Mouse (Mus musculus) hindbrain, embryonic 13.5 days (tissue): ENCODE measurements around the gene Gm5725. TPM values are rescaled to one million over a fixed set of nuclear protein-coding genes. Genes with fewer than 3 reads are reported as not detected.
"Not testable (repeated sequence)": the region's sequence is repeated elsewhere in the genome, so short reads cannot be mapped to it uniquely, and the experiment has no call there.

Experiments used
- ATAC-seq: fragments of 200-750 bp; cut with Nextera tagmentation; 2 replicates; pipeline ENCODE4 v1.8.0; 2017; ENCODE audit warnings: moderate TSS enrichment; ENCODE audit not compliant: low FRiP score
- H3K27ac ChIP-seq: fragments of 300-500 bp; sonication (generic); 2 replicates; pipeline ENCODE4 v1.5.1; 2015; ENCODE audit warnings: inconsistent platforms, mild to moderate bottlenecking, moderate library complexity
- H3K27me3 ChIP-seq: fragments of 300-500 bp; sonication (generic); 2 replicates; pipeline ENCODE4 v1.6.1; 2015; ENCODE audit warnings: mild to moderate bottlenecking, inconsistent platforms
- H3K36me3 ChIP-seq: fragments of 300-500 bp; sonication (generic); 2 replicates; pipeline ENCODE4 v1.6.1; 2015; ENCODE audit warnings: mild to moderate bottlenecking, inconsistent platforms
- H3K4me1 ChIP-seq: fragments of 300-500 bp; sonication (generic); replicated peaks from 2 replicates; pipeline ENCODE4 v1.6.1; 2015; ENCODE audit warnings: inconsistent platforms
- H3K4me2 ChIP-seq: fragments of 300-500 bp; sonication (generic); 2 replicates; pipeline ENCODE4 v1.6.1; 2015; ENCODE audit warnings: inconsistent platforms, mild to moderate bottlenecking, moderate library complexity
- H3K4me3 ChIP-seq: fragments of 300-500 bp; sonication (generic); 2 replicates; pipeline ENCODE4 v1.5.1; 2015; ENCODE audit warnings: mild to moderate bottlenecking, inconsistent platforms
- H3K9ac ChIP-seq: fragments of 300-500 bp; sonication (generic); 2 replicates; pipeline ENCODE4 v1.6.1; 2015; ENCODE audit warnings: mild to moderate bottlenecking, inconsistent platforms
- H3K9me3 ChIP-seq: fragments of 300-500 bp; sonication (generic); 2 replicates; pipeline ENCODE4 v1.6.1; 2016; ENCODE audit warnings: inconsistent platforms
- WGBS: fragments of 180-500 bp; shearing (Covaris S2); methylation state at CpG from one replicate; pipeline ENCODE4 v1.1.7; 2015; 5-methylcytosine and 5-hydroxymethylcytosine counted together
- polyA plus RNA-seq: library from polyadenylated mRNA; unstranded; fragments of >200 nt; fragmentation: Nextera tagmentation; extraction: Ambion mirVana; gene quantifications from 2 replicates; pipeline ENCODE4 v1.2.1, GENCODE M21; 2015

Gene Gm5725
- polyA plus RNA-seq: not detected in 2 replicates

DNA sequence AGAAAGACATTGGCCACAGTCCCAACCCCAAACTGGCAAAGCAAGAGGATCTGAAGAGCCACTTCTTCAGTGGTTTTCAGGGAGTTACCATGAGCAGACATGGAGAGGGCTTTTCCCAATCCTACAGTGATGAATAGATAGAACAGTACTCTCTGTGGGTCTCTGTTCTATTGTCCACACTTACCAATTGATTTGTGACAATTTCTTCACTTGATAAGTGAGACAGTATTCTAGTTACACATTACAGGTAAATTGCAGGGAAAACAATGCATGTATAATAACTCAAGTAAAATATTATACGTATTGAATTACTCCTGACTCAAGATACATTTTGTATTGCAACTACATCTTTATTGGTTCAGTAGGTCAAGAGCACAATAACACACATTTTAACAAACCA is at the start of gene Gm5725:
TSS of gene Gm5725 (minus strand) at position 101 of the 400 bp plus-strand sequence.
- H3K4me1 ChIP-seq, H3K9ac ChIP-seq, H3K36me3 ChIP-seq, H3K4me3 ChIP-seq, H3K27ac ChIP-seq, H3K9me3 ChIP-seq, H3K4me2 ChIP-seq, H3K27me3 ChIP-seq, ATAC-seq: not testable (repeated sequence)
- no CpG with 5 or more reads among the region's 1 CpGs for WGBS

- H3K4me2 ChIP-seq, H3K9me3 ChIP-seq, H3K9ac ChIP-seq, H3K4me3 ChIP-seq, H3K4me1 ChIP-seq, H3K36me3 ChIP-seq, H3K27me3 ChIP-seq, H3K27ac ChIP-seq, ATAC-seq: not testable (repeated sequence)
- no CpG with 5 or more reads among the region's 1 CpGs for WGBS
Measured at GRCm38 (mm10) chr7:21832051-21832450, 12.0 kb downstream of the Gm5725 start, which contains the start of gene Vmn1r135. Vmn1r135 (plus strand) TSS chr7:21832351.

DNA sequence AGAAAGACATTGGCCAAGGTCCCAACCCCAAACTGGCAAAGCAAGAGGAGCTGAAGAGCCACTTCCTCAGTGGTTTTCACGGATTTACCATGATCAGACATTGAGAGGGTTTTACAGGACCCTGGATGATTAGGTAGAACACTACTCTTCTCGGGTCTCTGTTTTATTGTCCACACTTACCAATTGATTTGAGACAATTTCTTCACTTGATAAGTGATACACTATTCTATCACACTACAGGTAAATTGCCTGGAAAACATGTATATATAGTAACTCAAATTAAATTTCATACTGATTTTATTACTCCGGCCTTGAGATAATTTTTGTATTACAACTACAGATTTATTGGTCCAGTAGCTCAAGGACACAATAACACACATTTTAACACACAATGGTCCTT is 47.4 kb downstream of the Gm5725 start, which contains the start of gene Gm4177:
TSS of gene Gm4177 (minus strand) at position 101 of the 400 bp plus-strand sequence.
- ATAC-seq, H3K9me3 ChIP-seq, H3K27me3 ChIP-seq, H3K4me3 ChIP-seq, H3K4me1 ChIP-seq, H3K4me2 ChIP-seq, H3K9ac ChIP-seq, H3K27ac ChIP-seq, H3K36me3 ChIP-seq: not testable (repeated sequence)
- no CpG with 5 or more reads among the region's 3 CpGs for WGBS

Other genes starting within 250 kb of the Gm5725 start
- gene Vmn1r132, start 230.2 kb downstream of the Gm5725 start, polyA plus RNA-seq: not detected in 2 replicates
- gene Gm4175, start 82.8 kb downstream of the Gm5725 start, polyA plus RNA-seq: not detected in 2 replicates
- gene Gm4177, start 47.5 kb downstream of the Gm5725 start, polyA plus RNA-seq: not detected in 2 replicates
- not detected in 2 replicates for gene Vmn1r135, start 11.9 kb downstream of the Gm5725 start, polyA plus RNA-seq
- gene Gm5891, start 77.0 kb upstream of the Gm5725 start, polyA plus RNA-seq: not detected in 2 replicates
- gene Vmn1r137, start 150.3 kb upstream of the Gm5725 start, polyA plus RNA-seq: not detected in 2 replicates
- gene Vmn1r138, start 184.6 kb upstream of the Gm5725 start, polyA plus RNA-seq: not detected in 2 replicates
- not detected in 2 replicates for gene Gm6176, start 212.0 kb upstream of the Gm5725 start, polyA plus RNA-seq
- not detected in 2 replicates for gene Vmn1r139, start 224.8 kb upstream of the Gm5725 start, polyA plus RNA-seq